Mouse (Mus musculus) liver, embryonic 14.5 days (tissue): ENCODE measurements at regions not wholly inside any gene's neighbourhood (a gene's known extent, or its start where the extent isn't known, plus 50 kb on each side); places are given as distances from the start of the nearest gene placed in this dataset.

Source experiments
- ATAC-seq: fragments of 200-750 bp; cut with Nextera tagmentation; 2 replicates; pipeline ENCODE4 v1.8.0; 2017; ENCODE audit warnings: moderate number of reproducible peaks, mild to moderate bottlenecking, moderate library complexity; ENCODE audit not compliant: insufficient read depth
- DNase-seq, 3 experiments: peaks; one replicate each; pipeline ENCODE4 v3.0.0-alpha.2; 2012 to 2013; ENCODE audit warnings: low read depth in 3 of 3, low spot score in 3 of 3
- H3K27ac ChIP-seq: fragments of 300-500 bp; sonication (generic); 2 replicates; pipeline ENCODE4 v1.5.1; 2014; ENCODE audit warnings: moderate library complexity, mild to moderate bottlenecking, control low read depth, inconsistent platforms
- H3K27me3 ChIP-seq: fragments of 300-500 bp; sonication (generic); 2 replicates; pipeline ENCODE4 v1.6.1; 2014; ENCODE audit warnings: mild to moderate bottlenecking, low read length, moderate library complexity; ENCODE audit not compliant: control insufficient read depth, insufficient read depth
- H3K36me3 ChIP-seq: fragments of 300-500 bp; sonication (generic); replicated peaks from 2 replicates; pipeline ENCODE4 v1.6.1; 2014; ENCODE audit warnings: low read depth; ENCODE audit not compliant: control insufficient read depth, insufficient read depth
- H3K4me1 ChIP-seq, 2 experiments: fragments of 200-500 bp in 1 of 2; fragments of 300-500 bp in 1 of 2; sonication (generic) in 1 of 2; replicated peaks; 2 replicates each; pipeline ENCODE4 v1.6.1; 2012 to 2014; ENCODE audit warnings: antibody characterized with exemption in 1 of 2, inconsistent platforms in 1 of 2, low read length in 1 of 2; ENCODE audit not compliant: control insufficient read depth in 2 of 2, insufficient read depth in 2 of 2
- H3K4me2 ChIP-seq: fragments of 300-500 bp; sonication (generic); 2 replicates; pipeline ENCODE4 v1.6.1; 2014; ENCODE audit warnings: low read depth, mild to moderate bottlenecking, control low read depth, moderate library complexity
- H3K4me3 ChIP-seq, 2 experiments: fragments of 200-500 bp in 1 of 2; fragments of 300-500 bp in 1 of 2; sonication (generic) in 1 of 2; 2 replicates each; pipeline ENCODE4 v1.5.1; 2012 to 2014; ENCODE audit warnings: low read depth in 2 of 2, low read length in 2 of 2, mild to moderate bottlenecking in 2 of 2, control low read depth in 1 of 2, inconsistent platforms in 1 of 2, moderate library complexity in 1 of 2; ENCODE audit not compliant: insufficient read depth in 1 of 2
- H3K9ac ChIP-seq: fragments of 300-500 bp; sonication (generic); replicated peaks from 2 replicates; pipeline ENCODE4 v1.6.1; 2014; ENCODE audit warnings: mild to moderate bottlenecking, control low read depth, moderate library complexity
- H3K9me3 ChIP-seq: fragments of 300-500 bp; sonication (generic); 2 replicates; pipeline ENCODE4 v1.6.1; 2016; ENCODE audit warnings: low read length, mixed read lengths; ENCODE audit not compliant: control insufficient read depth
- CTCF ChIP-seq: IDR thresholded peaks from 2 replicates; pipeline ENCODE4 v1.5.1; 2016; ENCODE audit warnings: antibody characterized with exemption, low read depth, control low read depth
- EP300 ChIP-seq: IDR thresholded peaks from 2 replicates; pipeline ENCODE4 v1.6.1; 2016; ENCODE audit warnings: antibody characterized with exemption, low read depth
- WGBS: fragments of 180-500 bp; shearing (Covaris S2); extraction: QIAGEN DNeasy Blood & Tissue Kit; methylation state at CpG from one replicate; pipeline ENCODE4 v1.1.7; 2014; ENCODE audit not compliant: insufficient replicate concordance; 5-methylcytosine and 5-hydroxymethylcytosine counted together

DNA sequence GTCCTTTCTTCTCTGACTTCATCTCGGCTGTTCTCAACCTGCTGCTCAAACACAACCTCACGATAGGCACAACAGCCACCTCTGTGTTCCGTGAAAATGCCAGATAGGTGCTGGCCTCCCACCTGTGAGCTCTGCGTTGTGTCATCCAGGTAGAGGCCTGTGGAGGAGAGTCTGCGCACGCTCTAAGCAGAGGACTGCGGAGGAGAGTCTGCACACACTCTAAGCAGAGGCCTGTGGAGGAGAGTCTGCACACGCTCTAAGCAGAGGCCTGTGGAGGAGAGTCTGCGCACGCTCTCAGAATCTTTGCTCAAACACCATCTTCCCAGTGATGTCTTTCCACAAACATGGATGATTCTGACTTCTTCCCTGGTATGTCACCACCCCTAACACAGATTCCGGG is 117.5 kb upstream of the Gcfc2 start:
- no peaks in the 10 kb centered on the region for H3K9me3 ChIP-seq
- ATAC-seq (no peak), DNase-seq (no peak)
- no peaks in the 10 kb centered on the region for H3K36me3 ChIP-seq
- H3K9ac ChIP-seq, result no peak overlapping the region
- H3K4me1 ChIP-seq, result no peaks in the 10 kb centered on the region
- no peaks in the 10 kb centered on the region for H3K27me3 ChIP-seq
- no peak overlapping the region for H3K4me3 ChIP-seq
- WGBS, result 81% methylated on average over 11 of the region's 11 CpGs
- no peak overlapping the region for H3K4me2 ChIP-seq
- TF ChIP-seq EP300 (no peak), CTCF (no peak)
- H3K27ac ChIP-seq, result no peak overlapping the region

DNA sequence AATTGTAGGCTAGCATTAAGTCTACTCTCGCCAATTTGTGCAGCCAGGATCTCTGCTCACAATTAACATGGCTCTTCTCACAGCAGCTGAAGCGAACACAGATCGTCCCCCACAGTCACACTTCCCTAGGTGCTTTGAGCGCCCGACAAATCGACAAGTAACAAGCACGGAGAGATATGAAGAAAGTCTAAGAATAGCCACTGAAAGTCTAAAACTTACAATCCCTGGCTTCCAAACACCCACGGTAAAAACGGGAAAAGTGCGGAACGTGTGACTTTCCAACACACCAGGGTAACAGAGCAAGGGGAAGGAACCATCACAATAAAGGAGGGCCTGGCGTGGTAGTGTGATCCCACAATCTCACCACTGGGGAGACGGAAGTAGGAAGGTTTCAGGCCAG is 114.8 kb upstream of the Gcfc2 start:
- 72% methylated on average over 13 of the region's 13 CpGs for WGBS
- H3K4me1 ChIP-seq, result no peaks in the 10 kb centered on the region
- TF ChIP-seq EP300, result no peak
- no peak for TF ChIP-seq CTCF

DNA sequence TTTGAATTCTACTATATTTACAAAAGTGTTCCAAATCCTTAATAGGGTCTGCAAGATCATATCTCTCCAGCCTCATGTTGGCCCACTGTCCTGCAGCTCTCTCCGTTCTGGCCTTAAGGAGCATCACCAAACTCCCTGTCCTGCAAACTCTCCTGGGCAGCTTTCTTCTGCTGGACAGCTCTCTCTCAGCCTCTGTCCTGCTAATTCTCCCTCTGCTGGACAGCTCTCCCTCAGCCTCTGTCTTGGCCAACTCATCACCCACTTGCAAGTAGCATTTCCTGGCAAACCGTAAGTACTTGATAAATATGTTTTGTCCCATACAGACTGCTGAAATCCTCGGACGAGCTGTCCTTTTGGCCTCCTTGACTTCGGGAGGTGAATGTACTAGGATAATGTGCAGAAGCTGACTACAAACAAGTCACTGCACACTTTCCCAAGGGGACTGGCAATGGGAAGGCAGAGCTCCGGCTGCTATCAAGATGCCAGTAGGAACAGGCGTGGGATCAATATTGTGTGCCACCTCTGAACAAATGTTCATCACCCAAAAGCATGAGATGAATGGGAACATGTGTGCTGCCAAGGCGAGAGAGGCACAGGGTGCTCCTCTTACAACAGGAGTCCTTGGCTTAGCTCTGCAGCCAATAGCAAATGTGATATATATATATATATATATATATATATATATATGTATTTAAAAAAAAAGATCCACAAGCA is 108.1 kb upstream of the Gcfc2 start:
- 62% methylated on average over 8 of the region's 8 CpGs for WGBS
- DNase-seq (no peak), ATAC-seq (no peak)
- no peaks in the 10 kb centered on the region for H3K27me3 ChIP-seq
- H3K4me3 ChIP-seq, result no peak overlapping the region
- H3K36me3 ChIP-seq, result no peaks in the 10 kb centered on the region
- no peak overlapping the region for H3K27ac ChIP-seq
- H3K4me1 ChIP-seq, result no peaks in the 10 kb centered on the region
- no peaks in the 10 kb centered on the region for H3K9me3 ChIP-seq
- no peak for TF ChIP-seq CTCF
- no peak for TF ChIP-seq EP300
- H3K9ac ChIP-seq, result no peak overlapping the region
- no peak overlapping the region for H3K4me2 ChIP-seq

More for the DNA sequence above, 114.8 kb upstream of the Gcfc2 start:
- Histone ChIP-seq H3K9ac (no peak overlapping the region), H3K27me3 (no peaks in the 10 kb centered on the region), H3K9me3 (no peaks in the 10 kb centered on the region), H3K4me3 (no peak overlapping the region), H3K27ac (no peak overlapping the region), H3K36me3 (no peaks in the 10 kb centered on the region), H3K4me2 (no peak overlapping the region)
- no peak for DNase-seq
- no peak for ATAC-seq

DNA sequence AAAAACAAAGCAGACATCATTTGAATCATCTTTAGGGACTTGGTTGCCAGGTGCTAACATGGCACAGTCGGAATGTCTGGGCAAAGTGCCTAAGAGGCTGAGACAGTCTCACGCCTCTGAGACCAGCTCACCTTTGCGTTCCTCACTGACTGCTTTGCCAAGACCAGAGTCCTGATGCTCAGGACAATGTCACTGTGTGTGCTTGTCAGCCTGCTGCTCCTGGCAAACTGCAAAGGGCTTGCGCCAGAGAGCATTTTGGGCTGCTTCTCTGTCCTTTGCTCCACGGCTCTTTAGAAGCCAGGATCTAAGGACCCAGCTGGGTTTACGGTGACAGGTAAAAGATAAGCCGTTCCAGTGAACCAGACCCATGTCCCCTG is 107.5 kb upstream of the Gcfc2 start:
- Histone ChIP-seq H3K27me3 (no peaks in the 10 kb centered on the region), H3K9me3 (no peaks in the 10 kb centered on the region), H3K9ac (no peak overlapping the region), H3K36me3 (no peaks in the 10 kb centered on the region), H3K4me3 (no peak overlapping the region), H3K4me2 (no peak overlapping the region), H3K4me1 (no peaks in the 10 kb centered on the region), H3K27ac (no peak overlapping the region)
- no peak for TF ChIP-seq EP300
- no peak for DNase-seq
- 71% methylated on average over 7 of the region's 7 CpGs for WGBS
- no peak for ATAC-seq

DNA sequence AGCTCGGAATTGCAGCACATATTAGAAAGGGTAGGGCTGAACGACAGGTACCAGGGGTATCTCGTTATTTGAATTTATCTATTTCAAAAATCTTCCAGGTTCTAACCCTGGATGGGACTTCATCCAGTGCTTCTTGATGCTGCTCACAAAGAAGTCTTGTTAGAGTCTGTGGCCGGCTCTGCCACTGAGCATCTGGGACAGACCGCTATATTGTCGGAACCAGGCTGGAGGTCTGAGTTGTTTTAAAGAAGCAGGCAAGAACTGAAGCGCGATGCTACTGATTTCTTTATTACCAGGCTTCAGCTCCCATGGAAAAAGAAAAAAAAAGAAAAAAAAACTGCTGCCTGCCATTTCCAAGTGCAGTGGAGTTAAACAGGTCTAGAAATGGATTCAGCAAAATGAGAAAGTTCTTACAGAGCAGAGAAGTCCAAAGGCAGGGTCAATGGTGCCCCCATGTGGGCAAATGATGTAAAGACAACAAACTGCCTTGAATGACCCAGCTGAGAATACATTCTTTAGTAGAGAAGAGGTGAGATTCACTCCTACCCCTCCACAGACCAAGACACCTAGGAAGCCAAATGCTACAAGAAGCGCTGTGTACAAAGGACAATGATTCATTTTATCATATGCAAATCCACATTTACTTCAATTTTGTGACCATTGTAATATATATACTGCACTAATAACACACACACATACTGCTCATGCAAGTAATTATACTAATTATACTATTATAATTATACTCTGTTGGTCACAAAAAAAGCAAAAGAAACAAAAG is 106.2 kb upstream of the Gcfc2 start:
- Histone ChIP-seq H3K27ac (no peak overlapping the region), H3K9ac (no peak overlapping the region), H3K9me3 (no peaks in the 10 kb centered on the region), H3K36me3 (no peaks in the 10 kb centered on the region), H3K4me3 (no peak overlapping the region), H3K4me1 (no peaks in the 10 kb centered on the region), H3K27me3 (no peaks in the 10 kb centered on the region), H3K4me2 (no peak overlapping the region)
- DNase-seq (no peak), ATAC-seq (no peak)
- TF ChIP-seq CTCF (peak; percentile 51), EP300 (no peak)
- WGBS, result 58% methylated on average over 9 of the region's 9 CpGs
